Mouse (Mus musculus) limb, embryonic 10.5 days (tissue): ENCODE data around the gene Tmem211. TPM values are rescaled to one million over a fixed set of nuclear protein-coding genes. Genes with fewer than 3 reads are reported as not detected.

Experiments used
- DNase-seq: peaks from one replicate; pipeline ENCODE4 v3.0.0-alpha.2; 2017; ENCODE audit warnings: low spot score
- H3K27ac ChIP-seq: fragments of 300-500 bp; sonication (generic); 2 replicates; pipeline ENCODE4 v1.5.1; 2016; ENCODE audit warnings: mild to moderate bottlenecking
- H3K27me3 ChIP-seq: fragments of 300-500 bp; sonication (generic); 2 replicates; pipeline ENCODE4 v1.6.1; 2016; ENCODE audit warnings: low read depth, mild to moderate bottlenecking; ENCODE audit not compliant: poor library complexity, severe bottlenecking
- H3K36me3 ChIP-seq: fragments of 300-500 bp; sonication (generic); 2 replicates; pipeline ENCODE4 v1.6.1; 2016; ENCODE audit warnings: mild to moderate bottlenecking, moderate library complexity
- H3K4me1 ChIP-seq: fragments of 300-500 bp; sonication (generic); 2 replicates; pipeline ENCODE4 v1.6.1; 2016
- H3K4me3 ChIP-seq: fragments of 300-500 bp; sonication (generic); 2 replicates; pipeline ENCODE4 v1.5.1; 2016; ENCODE audit warnings: mild to moderate bottlenecking, moderate library complexity
- H3K9me3 ChIP-seq: fragments of 300-500 bp; sonication (generic); replicated peaks from 2 replicates; pipeline ENCODE4 v1.6.1; 2016; ENCODE audit warnings: mild to moderate bottlenecking
- WGBS: fragments of 180-500 bp; shearing (Covaris S2); methylation state at CpG from one replicate; pipeline ENCODE4 v1.1.7; 2016; 5-methylcytosine and 5-hydroxymethylcytosine counted together
- polyA plus RNA-seq: library from polyadenylated mRNA; unstranded; fragments of >200 nt; fragmentation: Nextera tagmentation; extraction: Ambion mirVana; gene quantifications from 2 replicates; pipeline ENCODE4 v1.2.1, GENCODE M21; 2016

Tmem211 gene
- not detected in 2 replicates for polyA plus RNA-seq

DNA sequence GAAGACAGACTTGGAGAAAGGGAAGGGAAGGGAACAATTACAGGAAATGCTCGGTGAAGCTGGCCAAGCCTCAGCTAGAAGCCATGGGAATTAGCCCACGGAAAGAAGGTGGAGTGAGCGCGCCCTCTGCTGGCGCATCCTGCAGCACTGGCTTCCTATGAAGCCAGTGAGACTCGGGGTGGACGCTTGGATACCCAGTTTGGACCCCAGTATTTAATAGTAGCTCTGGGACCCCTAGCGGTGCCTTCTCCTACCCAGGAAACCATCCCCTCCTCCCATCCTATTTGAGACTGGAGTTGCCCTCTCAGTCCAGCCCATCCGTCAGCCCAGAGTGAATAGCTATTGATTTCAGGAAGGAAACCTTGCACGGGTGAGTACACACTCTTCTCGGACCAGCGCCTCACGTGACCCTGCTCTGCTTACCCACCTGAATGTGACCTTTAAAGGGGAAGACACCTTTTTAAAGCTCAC, at the start of gene Tmem211:
Gene Tmem211, plus strand, starts transcription at position 278 of the 471 bp plus-strand sequence.
- no peaks in the 10 kb centered on the region for H3K27me3 ChIP-seq
- peak within 1 kb of the TSS; percentile 80 for H3K27ac ChIP-seq
- peak; percentile 94 for DNase-seq
- 0% methylated on average over 13 of the region's 13 CpGs for WGBS
- peaks cover 24% of the 10 kb centered on the region for H3K4me1 ChIP-seq
- peak within 1 kb of the TSS; percentile 39 for H3K4me3 ChIP-seq
- H3K36me3 ChIP-seq = no peaks in the 10 kb centered on the region
- no peaks in the 10 kb centered on the region for H3K9me3 ChIP-seq

DNA sequence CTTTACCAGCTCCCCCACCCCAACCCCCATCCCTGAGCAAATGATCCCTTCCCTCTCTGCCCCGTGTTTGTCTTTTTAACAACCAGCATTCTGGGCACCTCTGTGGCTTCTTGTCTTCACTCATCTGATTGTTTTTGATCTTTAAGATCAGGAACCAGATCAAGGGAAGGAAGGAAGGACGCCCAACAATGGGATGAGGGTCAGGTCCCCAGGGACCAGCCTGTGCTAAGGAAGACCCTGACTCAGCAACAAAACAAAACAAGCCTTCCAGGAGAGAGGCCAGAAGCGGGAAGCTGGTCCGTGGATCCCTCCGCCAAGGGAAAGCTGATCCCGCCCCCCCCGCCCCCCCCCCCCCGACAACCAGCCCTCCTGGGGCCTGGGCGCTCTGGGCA, 47.3 kb upstream of the Tmem211 start:
- Histone ChIP-seq H3K9me3 (no peaks in the 10 kb centered on the region), H3K4me1 (peaks cover 46% of the 10 kb centered on the region), H3K36me3 (no peaks in the 10 kb centered on the region), H3K27me3 (no peaks in the 10 kb centered on the region), H3K4me3 (peak overlapping the region; percentile 51), H3K27ac (peak overlapping the region; percentile 91)
- 5% methylated on average over 9 of the region's 9 CpGs for WGBS
- no peak for DNase-seq

DNA sequence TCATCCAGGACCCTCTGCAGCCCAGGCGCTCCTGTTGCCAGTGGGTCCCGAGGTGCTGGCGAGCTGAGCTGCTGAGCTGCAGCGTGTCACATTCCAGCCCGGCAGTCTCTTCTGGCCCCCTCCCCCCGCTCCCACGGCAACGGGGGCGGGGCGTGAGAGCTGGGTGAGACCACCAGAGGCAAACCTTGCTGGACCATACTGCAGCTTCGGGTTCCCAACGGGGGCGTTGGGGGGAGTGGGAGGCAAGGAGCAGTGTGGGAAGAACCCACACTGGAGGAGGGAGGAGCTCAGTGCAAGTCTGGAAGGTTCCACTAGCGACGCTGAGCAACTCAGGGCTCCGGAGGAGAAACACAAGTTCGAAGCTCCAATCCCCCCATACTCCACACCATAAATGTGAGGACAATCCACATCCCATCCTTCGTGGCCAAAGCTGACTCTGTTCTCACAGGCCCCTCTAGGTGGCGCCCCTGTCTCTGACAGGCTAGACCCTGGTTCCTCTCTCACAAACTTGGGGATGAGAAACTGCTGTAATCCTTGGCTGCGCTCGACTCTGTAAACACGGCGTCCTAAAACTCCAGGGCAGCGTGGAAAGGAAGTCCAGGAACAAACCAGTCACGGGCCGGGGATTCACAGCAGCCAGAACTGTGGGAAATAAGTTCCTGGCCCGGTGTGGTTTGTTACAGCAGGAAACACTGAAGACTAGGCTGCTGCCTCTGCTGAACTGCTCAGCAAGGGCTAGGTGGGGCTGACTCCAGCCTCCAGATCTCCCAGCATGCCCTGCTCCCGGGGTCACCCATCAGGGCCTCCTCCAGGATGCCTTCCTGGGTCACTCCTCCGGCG, 46.6 kb upstream of the Tmem211 start:
- peak; percentile 89 for DNase-seq
- Histone ChIP-seq H3K4me1 (peaks cover 42% of the 10 kb centered on the region), H3K27ac (peak overlapping the region; percentile 91), H3K36me3 (no peaks in the 10 kb centered on the region), H3K27me3 (no peaks in the 10 kb centered on the region), H3K4me3 (peak overlapping the region; percentile 51), H3K9me3 (no peaks in the 10 kb centered on the region)
- WGBS = 4% methylated on average over 28 of the region's 30 CpGs

DNA sequence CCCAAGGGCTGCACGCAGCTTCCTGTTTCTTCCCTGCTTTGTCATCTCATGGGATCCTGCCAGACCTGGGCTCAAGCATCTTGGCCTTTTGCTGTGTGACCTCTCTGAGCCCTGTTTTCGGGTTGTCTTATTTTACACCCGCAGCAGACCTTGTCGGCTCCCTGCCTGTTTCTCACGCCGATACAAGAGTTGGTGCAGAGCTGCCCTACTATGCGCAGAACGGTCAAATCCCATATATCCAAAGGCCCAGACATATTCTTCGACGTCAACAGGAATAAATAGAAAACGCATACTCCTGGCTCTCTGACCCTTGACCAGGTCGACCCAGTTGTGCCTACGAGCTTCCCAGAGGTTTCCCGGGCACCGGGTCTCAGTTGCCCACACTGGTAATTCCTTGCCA, 46.0 kb upstream of the Tmem211 start:
- peaks cover 39% of the 10 kb centered on the region for H3K4me1 ChIP-seq
- peak overlapping the region; percentile 91 for H3K27ac ChIP-seq
- no peaks in the 10 kb centered on the region for H3K36me3 ChIP-seq
- H3K4me3 ChIP-seq = peak overlapping the region; percentile 51
- DNase-seq = no peak
- no peaks in the 10 kb centered on the region for H3K9me3 ChIP-seq
- 84% methylated on average over 15 of the region's 15 CpGs for WGBS
- H3K27me3 ChIP-seq = no peaks in the 10 kb centered on the region

DNA sequence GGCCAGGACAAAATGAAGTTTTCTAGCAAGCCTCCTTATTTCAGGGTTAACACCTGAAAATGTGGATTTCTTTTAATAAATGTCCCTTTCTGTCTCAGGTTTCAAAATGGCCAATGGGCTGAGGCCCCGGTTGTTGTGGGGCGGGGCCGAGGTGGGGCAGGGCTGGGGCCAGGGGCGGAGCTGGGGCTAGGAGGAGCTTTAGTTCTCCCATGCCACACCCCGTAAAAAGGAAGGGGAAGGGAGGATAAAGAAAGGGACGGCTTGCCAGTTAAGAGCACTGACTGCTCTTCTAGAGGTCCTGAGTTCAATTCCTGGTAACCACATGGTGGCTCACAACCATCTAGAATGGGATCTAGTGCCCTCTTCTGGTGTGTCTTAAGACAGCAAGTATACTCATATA, 45.3 kb upstream of the Tmem211 start:
- 35% methylated on average over 6 of the region's 6 CpGs for whole genome bisulfite sequencing
- Histone ChIP-seq H3K36me3 (no peaks in the 10 kb centered on the region), H3K4me1 (peaks cover 39% of the 10 kb centered on the region), H3K27me3 (no peaks in the 10 kb centered on the region), H3K9me3 (no peaks in the 10 kb centered on the region), H3K4me3 (no peak overlapping the region), H3K27ac (peak overlapping the region; percentile 91; the same call in 1 of the 2 replicates)
- DNase-seq = peak; percentile 60

DNA sequence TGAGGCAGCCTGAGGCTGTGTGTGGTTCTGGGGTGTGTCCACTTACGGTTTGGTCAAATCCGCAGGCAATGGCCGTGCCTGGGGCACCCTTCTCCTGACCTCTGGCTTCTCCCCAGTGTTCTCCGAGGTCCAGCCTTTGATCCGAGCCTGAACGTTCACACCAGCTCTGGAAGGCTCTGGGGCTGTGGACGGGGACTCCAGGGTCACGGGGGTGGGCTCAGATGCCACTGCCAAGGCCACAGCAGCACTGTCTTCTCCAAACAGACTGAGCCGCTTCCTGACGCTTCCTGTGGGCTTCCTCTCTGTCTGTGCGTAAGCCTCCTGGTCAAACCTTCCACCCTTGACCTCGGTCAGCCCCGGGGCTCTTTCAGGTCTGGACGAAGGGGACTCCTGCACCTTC, 36.2 kb upstream of the Tmem211 start:
- H3K4me1 ChIP-seq = peaks cover 30% of the 10 kb centered on the region
- H3K27ac ChIP-seq = 0 out of 2 replicates have a peak overlapping the region, but pooled peaks have one; percentile 4
- WGBS = 69% methylated on average over 14 of the region's 14 CpGs
- DNase-seq = no peak
- no peak overlapping the region for H3K4me3 ChIP-seq
- H3K27me3 ChIP-seq = no peaks in the 10 kb centered on the region
- no peaks in the 10 kb centered on the region for H3K9me3 ChIP-seq
- H3K36me3 ChIP-seq = no peaks in the 10 kb centered on the region

DNA sequence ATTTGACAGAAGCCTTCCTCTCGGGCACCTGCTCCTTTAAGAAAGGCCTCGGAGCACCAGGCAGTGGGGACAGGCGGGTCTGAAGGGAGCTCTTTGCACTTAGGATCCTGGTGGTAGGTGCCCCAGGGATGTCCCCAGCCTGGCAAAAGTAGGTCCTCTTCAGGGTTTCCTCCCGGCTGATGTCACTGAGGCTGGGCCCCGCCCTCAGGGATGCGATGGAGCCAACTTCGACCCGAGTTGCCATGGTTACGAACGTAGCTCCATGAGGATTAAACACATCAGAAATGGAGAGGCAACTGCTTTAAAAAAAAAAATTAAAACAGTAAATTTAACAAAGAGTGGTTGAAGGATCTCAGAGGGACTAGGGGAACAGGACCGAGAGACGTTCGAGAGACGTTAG, 34.8 kb upstream of the Tmem211 start:
- Histone ChIP-seq H3K27me3 (no peaks in the 10 kb centered on the region), H3K9me3 (no peaks in the 10 kb centered on the region), H3K4me3 (no peak overlapping the region), H3K36me3 (no peaks in the 10 kb centered on the region), H3K27ac (0 out of 2 replicates have a peak overlapping the region, but pooled peaks have one; percentile 14), H3K4me1 (peaks cover 36% of the 10 kb centered on the region)
- DNase-seq = no peak
- WGBS = 81% methylated on average over 14 of the region's 14 CpGs

DNA sequence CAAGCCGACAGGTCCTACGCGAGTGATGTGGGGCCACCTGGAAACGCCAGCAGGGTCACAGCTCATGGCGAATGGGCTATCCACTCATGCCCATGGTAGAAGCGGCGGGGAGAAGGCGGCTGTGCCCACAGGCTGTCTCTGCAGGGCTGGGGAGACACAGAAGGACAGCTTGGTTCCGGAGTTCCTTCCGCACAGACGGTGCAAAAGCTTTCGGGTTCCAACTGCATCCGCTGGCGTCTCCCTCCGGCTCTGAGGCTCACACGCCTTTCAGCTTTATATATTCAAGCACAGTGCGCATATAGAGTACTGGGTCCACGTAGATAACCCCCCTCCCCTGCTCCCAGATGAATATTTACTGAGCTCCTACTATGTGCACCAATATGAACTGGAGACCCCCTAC, 32.9 kb upstream of the Tmem211 start:
- Histone ChIP-seq H3K9me3 (no peaks in the 10 kb centered on the region), H3K27ac (no peak overlapping the region), H3K27me3 (no peaks in the 10 kb centered on the region), H3K36me3 (no peaks in the 10 kb centered on the region), H3K4me1 (peaks cover 39% of the 10 kb centered on the region), H3K4me3 (no peak overlapping the region)
- 94% methylated on average over 18 of the region's 18 CpGs for WGBS
- DNase-seq = no peak

DNA sequence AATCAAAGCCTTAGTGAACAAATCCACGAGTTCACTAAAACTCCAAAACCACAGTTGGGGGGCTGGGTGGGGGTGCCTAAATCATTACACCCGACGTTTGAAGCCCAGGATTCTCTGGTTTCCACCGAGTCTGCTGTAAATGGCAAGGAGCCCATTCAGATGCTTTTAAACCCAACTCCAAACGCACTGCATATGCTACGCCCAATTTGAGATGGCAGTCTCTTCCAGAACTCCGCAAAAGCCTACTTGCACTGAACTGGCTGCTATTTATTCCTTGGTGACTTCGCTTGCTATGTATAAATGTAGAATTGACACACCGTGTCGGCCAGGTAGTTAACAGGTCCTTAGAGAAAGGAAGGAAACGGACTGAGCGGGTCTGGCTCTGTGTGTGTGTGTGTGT, 31.3 kb upstream of the Tmem211 start:
- H3K4me1 ChIP-seq = peaks cover 42% of the 10 kb centered on the region
- H3K27ac ChIP-seq = no peak overlapping the region
- H3K4me3 ChIP-seq = no peak overlapping the region
- 91% methylated on average over 12 of the region's 12 CpGs for WGBS
- no peak for DNase-seq
- H3K27me3 ChIP-seq = no peaks in the 10 kb centered on the region
- H3K9me3 ChIP-seq = no peaks in the 10 kb centered on the region
- no peaks in the 10 kb centered on the region for H3K36me3 ChIP-seq

DNA sequence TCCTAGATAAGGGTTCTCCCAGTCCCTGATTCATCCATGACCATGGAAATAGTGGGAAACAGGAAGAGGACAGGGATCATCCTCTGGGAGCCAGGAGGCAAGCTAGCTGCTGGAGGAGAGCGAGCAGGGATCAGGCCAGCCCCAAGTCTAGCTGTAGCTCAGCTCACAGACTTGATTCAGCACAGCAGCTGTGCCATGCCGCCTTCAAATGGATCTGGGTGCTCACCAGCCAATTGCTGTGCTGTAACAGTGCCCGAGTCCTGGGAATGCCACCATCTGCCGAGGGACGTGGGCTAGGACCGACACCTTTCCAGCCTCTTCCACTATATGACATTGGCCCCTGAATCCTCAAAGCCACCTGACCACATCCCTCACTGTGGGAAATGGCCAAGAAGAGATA, 30.8 kb upstream of the Tmem211 start:
- Histone ChIP-seq H3K4me3 (no peak overlapping the region), H3K4me1 (peaks cover 38% of the 10 kb centered on the region), H3K27ac (no peak overlapping the region), H3K9me3 (no peaks in the 10 kb centered on the region), H3K36me3 (no peaks in the 10 kb centered on the region), H3K27me3 (no peaks in the 10 kb centered on the region)
- no peak for DNase-seq
- WGBS = 92% methylated on average over 6 of the region's 6 CpGs

DNA sequence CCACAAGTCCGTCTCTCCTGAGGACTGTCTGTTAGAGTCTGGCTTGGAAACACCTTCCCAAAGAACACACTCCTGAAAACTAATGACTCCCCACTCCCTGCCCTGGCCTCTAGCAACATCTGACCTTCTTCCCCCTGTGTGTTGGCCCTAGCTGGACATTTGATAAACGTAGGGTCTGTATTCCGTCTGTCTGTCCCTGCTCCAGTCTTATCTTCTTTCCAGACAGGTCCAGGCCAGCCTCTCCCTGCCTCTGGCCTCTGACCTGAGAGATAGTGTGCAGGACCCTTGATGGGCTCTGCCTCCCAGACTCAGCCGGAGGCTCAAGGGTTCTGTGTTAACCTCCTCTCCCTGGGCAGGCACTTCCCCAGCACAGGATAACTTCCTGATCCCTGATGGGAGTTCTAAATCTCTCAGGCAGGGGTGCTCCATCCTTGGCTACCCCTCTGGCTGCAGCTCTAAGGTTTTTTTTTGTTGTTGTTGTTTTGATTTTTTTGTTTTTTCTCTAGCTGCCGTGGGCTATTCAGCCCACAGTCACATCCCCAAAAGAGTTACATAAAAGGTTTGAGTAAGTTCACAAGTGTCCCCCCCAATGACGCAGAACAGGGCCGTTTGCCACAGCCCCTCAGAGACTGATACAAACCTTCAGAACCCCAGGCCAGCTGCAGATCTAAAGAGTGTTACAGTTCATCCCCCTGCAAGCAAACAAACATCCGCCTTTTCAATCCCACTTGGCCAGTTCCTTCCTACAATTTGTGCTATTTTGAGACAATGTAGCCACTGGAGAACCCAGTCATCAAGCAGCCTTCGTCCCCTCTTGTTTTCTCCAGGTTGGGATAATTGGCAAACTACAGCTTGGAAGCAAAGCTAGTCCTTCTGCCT, 29.6 kb upstream of the Tmem211 start:
- H3K4me1 ChIP-seq = peaks cover 32% of the 10 kb centered on the region
- H3K36me3 ChIP-seq = no peaks in the 10 kb centered on the region
- no peak overlapping the region for H3K4me3 ChIP-seq
- H3K27ac ChIP-seq = peak overlapping the region; percentile 37; the same call in 1 of the 2 replicates
- no peaks in the 10 kb centered on the region for H3K9me3 ChIP-seq
- WGBS = 34% methylated on average over 9 of the region's 9 CpGs
- H3K27me3 ChIP-seq = no peaks in the 10 kb centered on the region
- DNase-seq = no peak

DNA sequence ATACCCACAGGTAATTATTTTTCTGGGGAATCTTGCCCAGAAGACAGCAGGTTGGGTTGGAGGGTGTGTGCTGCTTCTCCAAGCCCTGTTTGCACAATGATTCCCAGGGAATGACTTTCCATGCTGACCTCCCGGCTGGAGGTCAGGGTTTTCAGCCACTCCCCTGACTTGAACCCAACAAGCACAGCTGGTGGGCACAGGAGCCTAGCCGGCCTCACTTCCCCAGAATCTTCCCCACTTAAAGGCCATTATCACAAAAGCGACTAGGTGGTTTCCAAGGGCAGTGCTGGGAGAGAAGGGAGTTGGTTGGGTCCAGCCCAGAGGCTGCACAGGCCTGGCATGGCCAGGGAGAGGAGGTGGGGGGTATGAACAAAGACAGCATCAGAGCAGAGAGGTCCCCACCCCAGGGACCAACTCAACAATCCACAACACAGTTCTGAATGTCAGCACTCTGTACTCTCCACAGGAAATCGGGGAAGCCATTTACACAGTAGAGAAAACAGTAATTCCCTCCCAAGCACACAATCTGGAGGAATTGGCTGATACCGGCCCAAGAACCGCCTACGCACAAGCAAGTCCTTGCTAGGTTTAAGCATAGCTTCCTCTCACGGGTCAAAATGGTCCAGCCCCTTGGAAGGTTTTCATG, 27.5 kb upstream of the Tmem211 start:
- Histone ChIP-seq H3K27ac (peak overlapping the region; percentile 34; the same call in 1 of the 2 replicates), H3K36me3 (no peaks in the 10 kb centered on the region), H3K4me1 (peaks cover 27% of the 10 kb centered on the region), H3K9me3 (no peaks in the 10 kb centered on the region), H3K4me3 (no peak overlapping the region), H3K27me3 (no peaks in the 10 kb centered on the region)
- DNase-seq = no peak
- 58% methylated on average over 8 of the region's 8 CpGs for WGBS
